Mouse (Mus musculus): ENCODE measurements at regions not wholly inside any gene's neighbourhood (a gene's known extent, or its start where the extent isn't known, plus 50 kb on each side); places are given as distances from the start of the nearest gene placed in this dataset.

DNA sequence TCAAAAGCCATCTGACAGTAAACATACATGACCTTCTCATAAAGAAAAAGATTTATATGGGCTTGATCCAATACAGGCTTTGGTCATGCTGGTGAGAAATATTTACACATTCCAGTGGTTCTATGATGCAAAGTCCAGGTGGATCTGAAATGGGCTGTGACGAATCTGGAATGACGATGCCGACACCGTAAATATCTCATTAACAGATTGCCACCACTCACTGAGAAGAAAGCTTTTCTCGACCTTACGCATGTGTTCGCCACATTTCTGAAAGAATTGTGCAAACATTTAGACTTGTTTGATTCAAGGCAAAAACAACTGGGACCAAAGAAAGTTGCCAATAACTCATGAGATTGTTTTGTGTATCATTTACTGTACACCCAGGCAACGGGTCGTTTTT, 142.9 kb upstream of the Lrig1 start:
- TF ChIP-seq POLR2A (IDR thresholded peaks at IDR 0.05; ENCODE audit: borderline replicate concordance, control insufficient read depth, low read depth, low read length) (no peak), CTCF (IDR thresholded peaks at IDR 0.05; ENCODE audit: control insufficient read depth, insufficient read depth, low read length) (no peak)

All from bone marrow, adult 2 months (tissue).